Mouse (Mus musculus): ENCODE measurements around the gene Zfyve19. TPM values are rescaled to one million over a fixed set of nuclear protein-coding genes. Genes with fewer than 3 reads are reported as not detected.

Zfyve19 gene
- polyA plus RNA-seq, 1 experiment = 23.2 TPM

DNA sequence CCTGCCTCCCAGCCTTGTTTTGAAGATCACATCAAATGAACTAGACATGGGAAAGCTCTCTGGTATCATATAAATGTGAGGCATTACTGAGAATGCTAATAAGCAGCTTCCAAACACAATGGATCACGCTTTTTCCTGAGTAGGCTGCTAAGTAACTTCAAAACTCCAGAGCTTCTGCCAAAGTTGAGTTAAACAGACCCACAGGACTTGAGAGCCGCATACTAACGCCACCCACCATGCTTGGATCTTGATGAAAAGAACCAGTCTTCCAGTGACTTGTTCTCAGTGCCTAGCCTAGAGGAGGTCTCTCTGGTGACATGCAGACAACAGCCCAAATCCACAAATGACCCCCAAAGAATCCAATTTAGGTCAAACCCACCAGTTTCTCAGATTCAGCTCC, 9.5 kb upstream of the Zfyve19 start:
- H3ac ChIP-seq (ENCODE audit: control insufficient read depth, insufficient read length) = no peak overlapping the region
- no peaks in the 10 kb centered on the region for H3K27me3 ChIP-seq (ENCODE audit: control insufficient read depth, insufficient read depth, insufficient read length)
- no peak overlapping the region for H3K4me2 ChIP-seq (ENCODE audit: low read depth)
- no peak for TF ChIP-seq E2F4 (IDR thresholded peaks at IDR 0.05; ENCODE audit: insufficient read depth)
- no peak for TF ChIP-seq TCF12 (IDR thresholded peaks at IDR 0.05; ENCODE audit: insufficient read depth, poor library complexity, severe bottlenecking)
- no peak for TF ChIP-seq MAX (IDR thresholded peaks at IDR 0.05; ENCODE audit: low read depth)
- no peak for TF ChIP-seq MYOG (IDR thresholded peaks at IDR 0.05; ENCODE audit: control insufficient read depth in 1 of 3, insufficient read depth in 1 of 3, insufficient read length in 2 of 3, low read depth in 2 of 3)
- no peak for TF ChIP-seq POLR2A (IDR thresholded peaks at IDR 0.05; ENCODE audit: insufficient read length, low read depth)
- no peak for TF ChIP-seq USF1 (IDR thresholded peaks at IDR 0.05; ENCODE audit: low read depth)
- no peak for TF ChIP-seq MYOD1 (IDR thresholded peaks at IDR 0.05; ENCODE audit: control insufficient read depth in 1 of 3, insufficient read length in 2 of 3, low read depth in 2 of 3)
- TF ChIP-seq CEBPB (IDR thresholded peaks at IDR 0.05; ENCODE audit: insufficient read depth, poor library complexity, severe bottlenecking) = no peak
- no peak for TF ChIP-seq POLR2AphosphoS2 (IDR thresholded peaks at IDR 0.05; ENCODE audit: insufficient read length, low read depth)
- TF ChIP-seq REST (IDR thresholded peaks at IDR 0.05; ENCODE audit: insufficient read depth, insufficient read length) = no peak
- H3K79me2 ChIP-seq (ENCODE audit: control insufficient read depth, insufficient read depth) = no peaks in the 10 kb centered on the region
- H3K4me3 ChIP-seq = no peak overlapping the region
- H3K36me3 ChIP-seq (ENCODE audit: control insufficient read depth, insufficient read depth) = no peaks in the 10 kb centered on the region

DNA sequence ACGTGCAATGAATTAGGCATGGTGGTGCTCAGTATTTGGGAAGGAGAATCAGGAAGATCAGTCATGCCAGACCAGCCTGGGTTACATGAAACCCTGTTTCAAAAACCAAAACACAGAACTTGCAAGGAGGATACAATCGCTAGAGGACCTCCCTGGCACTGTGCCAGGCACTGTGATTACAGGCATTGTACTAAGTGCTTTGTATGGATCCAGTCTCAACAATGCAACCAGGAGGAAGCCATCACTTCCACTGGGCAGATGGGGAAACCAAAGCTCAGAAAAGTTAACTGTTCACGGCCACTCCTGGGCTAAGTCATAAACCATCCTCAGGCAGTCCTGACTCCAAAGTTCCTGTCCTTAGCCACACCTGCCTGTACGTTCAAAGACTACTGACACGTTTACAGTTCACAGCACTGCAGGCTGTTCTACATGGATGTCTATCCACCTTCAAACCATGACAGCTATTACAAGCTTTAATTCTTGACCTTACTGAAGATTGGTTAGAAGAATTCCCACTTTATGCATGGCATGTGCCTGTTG, 5.4 kb upstream of the Zfyve19 start:
- Histone ChIP-seq H3K79me2 (ENCODE audit: control insufficient read depth, insufficient read depth) (peaks cover 10% of the 10 kb centered on the region), H3K4me3 (no peak overlapping the region), H3ac (ENCODE audit: control insufficient read depth, insufficient read length) (no peak overlapping the region), H3K4me2 (ENCODE audit: low read depth) (no peak overlapping the region), H3K36me3 (ENCODE audit: control insufficient read depth, insufficient read depth) (no peaks in the 10 kb centered on the region), H3K27me3 (ENCODE audit: control insufficient read depth, insufficient read depth, insufficient read length) (no peaks in the 10 kb centered on the region)
- no peak for TF ChIP-seq MYOG (IDR thresholded peaks at IDR 0.05; ENCODE audit: control insufficient read depth in 1 of 3, insufficient read depth in 1 of 3, insufficient read length in 2 of 3, low read depth in 2 of 3)
- no peak for TF ChIP-seq POLR2AphosphoS2 (IDR thresholded peaks at IDR 0.05; ENCODE audit: insufficient read length, low read depth)
- no peak for TF ChIP-seq REST (IDR thresholded peaks at IDR 0.05; ENCODE audit: insufficient read depth, insufficient read length)
- no peak for TF ChIP-seq SRF (IDR thresholded peaks at IDR 0.05; ENCODE audit: control insufficient read depth, insufficient read length, low read depth)
- TF ChIP-seq CEBPB (IDR thresholded peaks at IDR 0.05; ENCODE audit: insufficient read depth, poor library complexity, severe bottlenecking) = no peak
- TF ChIP-seq USF1 (IDR thresholded peaks at IDR 0.05; ENCODE audit: low read depth) = no peak
- no peak for TF ChIP-seq E2F4 (IDR thresholded peaks at IDR 0.05; ENCODE audit: insufficient read depth)
- TF ChIP-seq MYOD1 (IDR thresholded peaks at IDR 0.05; ENCODE audit: control insufficient read depth in 1 of 3, insufficient read length in 2 of 3, low read depth in 2 of 3) = no peak
- no peak for TF ChIP-seq MAX (IDR thresholded peaks at IDR 0.05; ENCODE audit: low read depth)
- TF ChIP-seq POLR2A (IDR thresholded peaks at IDR 0.05; ENCODE audit: insufficient read length, low read depth) = no peak
- no peak for TF ChIP-seq TCF12 (IDR thresholded peaks at IDR 0.05; ENCODE audit: insufficient read depth, poor library complexity, severe bottlenecking)
- no peak for TF ChIP-seq TCF3 (IDR thresholded peaks at IDR 0.05; ENCODE audit: insufficient read length, low read depth)

DNA sequence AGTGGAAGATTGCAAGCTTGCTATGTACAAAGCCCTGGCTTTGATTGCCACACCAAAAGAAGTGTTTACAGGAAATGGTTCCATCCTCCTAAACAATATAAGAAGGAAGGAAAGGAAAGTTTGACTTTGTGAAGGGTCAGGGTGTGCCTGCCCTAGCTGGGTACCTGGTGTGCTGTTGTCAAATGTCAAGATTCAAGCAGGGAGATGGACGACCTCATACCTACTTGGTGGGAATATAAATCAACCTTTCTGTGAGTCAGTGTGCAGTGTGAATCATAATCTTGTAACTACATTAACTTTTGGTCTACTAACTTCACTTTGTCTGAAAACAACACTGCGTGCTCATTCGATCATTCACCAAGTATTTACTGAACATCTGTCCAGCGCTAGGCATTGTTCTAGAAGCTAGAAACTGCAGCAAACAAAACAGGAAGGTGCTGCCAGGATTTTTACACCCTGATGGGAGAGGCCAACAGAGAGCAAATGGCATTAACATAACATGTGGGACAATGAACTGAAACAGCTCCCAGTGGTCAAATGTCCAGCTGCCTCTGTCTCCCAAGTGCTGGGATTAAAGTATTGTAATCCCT, 4.5 kb upstream of the Zfyve19 start:
- Histone ChIP-seq H3K79me2 (ENCODE audit: control insufficient read depth, insufficient read depth) (peaks cover 13% of the 10 kb centered on the region), H3K4me2 (ENCODE audit: low read depth) (peak overlapping the region; percentile 1), H3K4me3 (no peak overlapping the region), H3K27me3 (ENCODE audit: control insufficient read depth, insufficient read depth, insufficient read length) (no peaks in the 10 kb centered on the region), H3K36me3 (ENCODE audit: control insufficient read depth, insufficient read depth) (no peaks in the 10 kb centered on the region), H3ac (ENCODE audit: control insufficient read depth, insufficient read length) (no peak overlapping the region)
- TF ChIP-seq POLR2AphosphoS2 (IDR thresholded peaks at IDR 0.05; ENCODE audit: insufficient read length, low read depth) (no peak), TCF3 (IDR thresholded peaks at IDR 0.05; ENCODE audit: insufficient read length, low read depth) (no peak), MYOD1 (IDR thresholded peaks at IDR 0.05; ENCODE audit: control insufficient read depth in 1 of 3, insufficient read length in 2 of 3, low read depth in 2 of 3) (no peak), POLR2A (IDR thresholded peaks at IDR 0.05; ENCODE audit: insufficient read length, low read depth) (no peak), CEBPB (IDR thresholded peaks at IDR 0.05; ENCODE audit: insufficient read depth, poor library complexity, severe bottlenecking) (no peak), MAX (IDR thresholded peaks at IDR 0.05; ENCODE audit: low read depth) (no peak), E2F4 (IDR thresholded peaks at IDR 0.05; ENCODE audit: insufficient read depth) (no peak), USF1 (IDR thresholded peaks at IDR 0.05; ENCODE audit: low read depth) (no peak), SRF (IDR thresholded peaks at IDR 0.05; ENCODE audit: control insufficient read depth, insufficient read length, low read depth) (no peak), TCF12 (IDR thresholded peaks at IDR 0.05; ENCODE audit: insufficient read depth, poor library complexity, severe bottlenecking) (no peak), MYOG (IDR thresholded peaks at IDR 0.05; ENCODE audit: control insufficient read depth in 1 of 3, insufficient read depth in 1 of 3, insufficient read length in 2 of 3, low read depth in 2 of 3) (no peak), REST (IDR thresholded peaks at IDR 0.05; ENCODE audit: insufficient read depth, insufficient read length) (no peak)

DNA sequence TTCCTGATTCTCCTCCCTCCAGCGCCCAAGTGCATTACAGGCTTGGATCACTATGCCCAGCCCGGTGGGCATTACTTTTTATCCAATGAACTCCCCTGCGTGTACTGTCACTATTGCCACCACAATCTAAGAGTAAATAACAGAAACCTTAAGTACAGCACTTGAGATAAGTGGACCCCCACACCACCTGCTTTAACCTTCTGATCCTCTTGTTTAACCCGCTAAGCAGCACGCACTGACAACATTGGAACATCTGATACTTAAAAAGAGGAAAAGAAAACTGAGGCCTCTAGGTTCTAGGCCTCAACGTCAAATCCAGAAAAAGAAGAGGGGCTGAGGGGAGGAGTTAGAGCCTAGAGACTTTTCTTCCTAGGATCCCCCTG, 465 bp upstream of the Zfyve19 start:
- Histone ChIP-seq H3K79me2 (ENCODE audit: control insufficient read depth, insufficient read depth) (peaks cover 20% of the 10 kb centered on the region), H3K4me2 (ENCODE audit: low read depth) (peak overlapping the region; percentile 93)
- TF ChIP-seq MAX (IDR thresholded peaks at IDR 0.05; ENCODE audit: low read depth) (no peak), POLR2A (IDR thresholded peaks at IDR 0.05; ENCODE audit: insufficient read length, low read depth) (no peak), E2F4 (IDR thresholded peaks at IDR 0.05; ENCODE audit: insufficient read depth) (no peak), MYOD1 (IDR thresholded peaks at IDR 0.05; ENCODE audit: control insufficient read depth in 1 of 3, insufficient read length in 2 of 3, low read depth in 2 of 3) (no peak), TCF12 (IDR thresholded peaks at IDR 0.05; ENCODE audit: insufficient read depth, poor library complexity, severe bottlenecking) (no peak), SRF (IDR thresholded peaks at IDR 0.05; ENCODE audit: control insufficient read depth, insufficient read length, low read depth) (no peak), TCF3 (IDR thresholded peaks at IDR 0.05; ENCODE audit: insufficient read length, low read depth) (no peak)

More for the DNA sequence above, 465 bp upstream of the Zfyve19 start:
- peak overlapping the region; percentile 47 for H3ac ChIP-seq (ENCODE audit: control insufficient read depth, insufficient read length)
- H3K4me3 ChIP-seq = peak overlapping the region; percentile 93
- H3K36me3 ChIP-seq (ENCODE audit: control insufficient read depth, insufficient read depth) = peaks cover 8% of the 10 kb centered on the region
- H3K27me3 ChIP-seq (ENCODE audit: control insufficient read depth, insufficient read depth, insufficient read length) = no peaks in the 10 kb centered on the region

All from myocyte (in vitro differentiated cells).